Mouse (Mus musculus) telencephalon, adult 2 months (tissue): ENCODE data around the gene Faim2.

Source experiments
- DNase-seq: peaks from one replicate; pipeline ENCODE4 v3.0.0-alpha.2; 2011; ENCODE audit warnings: low read depth, low spot score

The Faim2 gene

DNA sequence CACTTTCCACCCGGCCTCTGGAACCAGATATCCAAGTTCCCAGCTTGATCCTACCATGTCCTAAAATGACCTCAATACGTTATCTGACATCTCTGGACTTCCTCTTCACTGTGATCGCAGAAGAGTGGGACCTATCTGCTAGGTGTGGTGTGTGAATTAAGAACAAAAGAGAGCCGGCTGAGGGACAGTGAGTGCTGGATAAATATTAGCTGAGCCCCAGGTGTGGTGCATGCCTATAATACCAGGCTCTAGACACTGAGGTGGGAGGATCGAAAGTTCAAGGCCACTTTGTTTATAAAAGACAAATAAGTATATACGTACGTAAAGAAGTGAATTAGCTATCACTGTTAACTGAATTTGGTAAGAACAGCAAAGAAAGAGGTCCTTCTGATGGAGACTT is 18.1 kb downstream of the Faim2 start:
- DNase-seq = no peak

DNA sequence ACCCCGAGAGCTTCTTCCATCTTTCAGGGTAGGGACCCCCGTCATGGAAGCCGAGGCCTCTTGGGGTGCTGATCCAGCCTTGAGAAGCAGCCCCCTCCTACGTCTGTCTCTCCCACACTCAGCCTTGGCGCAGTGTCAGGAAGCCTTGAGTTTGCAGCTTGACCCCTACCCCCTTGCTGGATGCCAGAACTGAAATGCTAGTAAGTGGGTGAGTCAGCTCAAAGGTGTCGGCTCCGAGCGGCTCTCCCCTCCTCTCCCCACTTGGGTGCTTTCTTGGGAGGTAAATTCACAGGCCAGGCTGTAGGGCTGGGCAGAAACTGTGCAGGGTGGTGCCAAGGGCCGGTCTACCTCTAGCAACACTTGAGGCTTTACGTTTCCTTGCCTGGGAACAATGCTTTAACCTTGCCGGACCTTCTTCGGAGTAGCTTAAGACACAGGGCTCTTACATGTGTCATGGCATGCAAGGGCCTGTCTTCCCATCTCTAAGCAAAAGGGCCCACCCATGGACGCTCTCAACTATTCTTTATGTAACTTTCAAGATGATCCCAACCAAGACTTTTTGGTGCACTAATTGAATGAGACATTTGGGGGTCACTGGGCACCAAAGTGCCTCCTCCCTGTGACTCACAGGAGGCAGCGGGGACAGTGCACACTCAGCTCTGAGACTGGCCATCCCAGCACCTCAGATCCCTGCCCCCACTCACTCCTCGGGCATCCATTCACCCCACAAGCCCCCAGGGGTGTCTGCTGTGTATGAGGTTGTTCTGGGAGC is 22.5 kb downstream of the Faim2 start:
- DNase-seq = no peak

DNA sequence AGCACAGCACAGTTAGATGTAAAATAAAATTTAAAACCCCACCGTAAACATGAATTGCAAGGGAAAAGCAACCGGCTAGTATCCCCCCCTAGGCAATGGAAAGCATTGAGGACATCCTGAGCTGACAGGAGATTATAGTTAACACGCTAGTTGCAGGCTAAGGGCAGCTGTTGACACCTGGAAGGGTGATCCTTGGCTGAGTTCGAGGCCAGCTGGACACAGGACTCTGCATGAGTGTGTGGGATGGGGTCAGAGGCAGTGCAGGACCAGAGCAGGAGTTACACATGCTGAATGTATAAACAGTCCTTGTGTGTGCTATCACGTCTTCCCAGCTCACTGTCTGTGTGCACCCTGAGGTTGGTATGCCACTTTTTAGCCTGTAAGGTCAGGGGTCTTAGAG is 24.7 kb downstream of the Faim2 start:
- no peak for DNase-seq

DNA sequence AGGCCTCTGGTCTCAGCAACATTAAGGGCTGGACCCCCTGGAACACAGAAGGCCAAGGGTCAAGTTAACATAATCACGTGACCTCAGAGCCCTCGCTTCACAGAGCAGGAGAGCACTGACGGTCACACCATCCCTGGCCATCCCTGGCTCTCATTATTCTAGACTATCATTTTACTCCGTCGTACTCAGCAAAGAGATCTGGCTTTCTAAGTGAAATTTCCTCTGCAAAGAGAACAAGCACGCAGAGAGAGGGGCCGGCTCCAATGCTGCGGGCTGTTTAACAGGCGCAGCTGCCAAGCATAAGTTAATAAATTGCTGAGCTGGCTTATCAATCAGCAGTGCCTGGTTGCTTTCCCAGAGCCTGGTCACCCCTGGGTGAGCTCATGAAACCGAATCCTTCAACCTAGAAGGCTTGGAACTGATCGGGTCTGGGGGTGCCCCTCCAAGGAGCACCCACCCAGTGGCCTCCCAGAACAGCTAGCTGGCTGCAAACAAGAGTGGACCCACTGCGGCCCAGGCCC is 25.6 kb downstream of the Faim2 start:
- no peak for DNase-seq

DNA sequence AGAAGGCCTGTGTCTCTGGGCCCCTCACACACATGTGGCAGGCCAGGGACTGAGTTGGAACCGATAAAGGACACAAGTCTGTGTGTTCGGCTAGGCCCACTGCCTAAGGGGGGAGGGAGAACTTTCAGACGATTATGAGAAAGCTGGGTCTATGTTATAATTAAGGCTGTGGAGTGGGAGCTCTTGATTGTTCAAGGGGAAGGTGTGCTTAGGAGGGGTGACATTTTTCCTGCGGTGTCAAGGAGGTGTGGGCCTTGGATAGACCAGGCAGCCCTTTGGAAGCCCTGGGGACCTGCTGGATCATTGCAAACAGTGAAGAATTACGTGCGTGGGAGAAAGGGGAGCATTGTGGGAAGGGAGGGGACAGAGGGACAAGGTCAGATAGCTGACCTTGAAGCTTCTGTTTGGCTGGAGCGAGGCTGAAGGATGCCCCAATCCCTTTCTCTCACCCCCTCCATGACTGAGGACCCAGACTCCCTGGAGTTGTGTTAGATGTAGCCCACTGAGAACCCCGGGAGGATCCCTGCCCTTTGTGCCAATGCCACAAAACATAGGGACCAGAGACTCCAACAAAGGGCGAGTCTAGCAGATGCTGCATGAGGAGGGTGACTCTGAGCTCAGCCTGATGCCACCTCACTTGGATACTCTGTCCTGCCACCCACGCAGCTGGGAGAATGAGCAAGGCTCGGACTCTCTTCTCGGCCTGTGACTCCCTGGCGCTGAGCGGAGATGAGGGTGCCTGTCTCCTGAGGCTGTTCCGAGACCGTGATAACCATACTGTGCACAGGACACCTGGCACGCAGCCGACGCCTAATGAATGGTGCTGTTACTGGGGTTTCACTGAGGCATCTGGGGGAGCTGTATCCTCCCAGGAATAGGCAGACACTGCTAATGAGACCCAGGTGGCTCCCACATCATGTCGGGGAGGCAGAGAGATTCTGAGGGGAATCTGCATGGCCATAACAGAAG is 26.4 kb downstream of the Faim2 start:
- peak; percentile 52 for DNase-seq

DNA sequence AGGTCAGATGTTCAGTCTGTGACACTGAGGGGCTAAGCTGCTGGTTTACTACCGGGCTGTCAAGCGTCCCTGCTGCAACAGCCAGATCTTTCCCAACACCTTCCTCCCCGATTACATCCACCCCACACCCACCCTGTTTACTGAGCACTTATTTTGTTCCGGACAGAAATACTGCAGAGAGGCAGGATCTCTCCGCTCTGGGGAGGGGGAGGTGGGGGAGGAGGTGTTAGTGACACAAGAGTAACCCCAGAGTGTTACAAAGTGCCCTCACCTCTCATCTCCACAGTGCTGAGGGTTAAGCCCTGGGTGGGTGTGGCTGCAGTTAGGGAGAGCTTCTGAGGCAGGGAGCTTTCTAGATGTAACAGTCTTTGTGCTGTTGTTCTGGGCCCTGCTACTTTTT is 27.6 kb downstream of the Faim2 start:
- no peak for DNase-seq

DNA sequence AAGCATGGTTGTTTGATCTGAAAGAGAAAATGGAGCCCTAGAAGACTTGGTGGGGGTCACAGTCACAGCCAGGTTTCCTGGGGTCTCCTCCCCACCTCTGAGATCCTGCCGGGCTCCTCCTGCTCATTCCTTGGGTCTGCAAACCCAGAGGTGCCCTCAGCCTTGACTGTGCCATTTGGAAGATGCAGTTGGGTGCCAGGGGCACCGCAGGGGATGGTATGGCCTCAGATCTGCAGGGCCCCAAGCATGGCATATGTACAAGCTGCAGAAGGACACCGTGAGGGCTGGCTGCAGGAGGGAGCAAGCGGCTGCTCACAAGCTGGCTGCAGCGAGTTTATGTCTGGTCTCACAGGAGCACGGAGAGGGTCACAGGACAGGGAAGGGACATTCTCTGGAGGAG is 28.2 kb downstream of the Faim2 start:
- DNase-seq = no peak

DNA sequence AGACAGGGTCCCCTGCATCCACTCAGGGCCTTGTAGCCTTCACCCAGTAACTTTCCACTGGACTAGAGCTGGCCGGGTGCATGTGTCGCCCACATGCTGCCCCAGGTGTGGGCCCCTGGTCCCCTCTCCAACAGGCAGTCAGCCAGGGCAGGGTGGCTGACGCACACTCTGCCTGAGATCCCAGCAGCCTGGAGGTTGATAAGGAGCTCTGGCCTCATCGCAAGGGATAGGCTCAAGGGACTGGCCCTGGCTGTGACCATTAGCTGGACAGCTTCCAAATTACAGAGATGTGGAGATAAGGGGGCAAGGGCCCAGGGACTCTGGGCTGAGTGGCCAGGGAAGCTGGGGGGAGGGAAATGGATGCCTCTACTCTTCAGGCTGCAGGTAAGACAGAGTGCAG is 29.2 kb downstream of the Faim2 start:
- DNase-seq = no peak

DNA sequence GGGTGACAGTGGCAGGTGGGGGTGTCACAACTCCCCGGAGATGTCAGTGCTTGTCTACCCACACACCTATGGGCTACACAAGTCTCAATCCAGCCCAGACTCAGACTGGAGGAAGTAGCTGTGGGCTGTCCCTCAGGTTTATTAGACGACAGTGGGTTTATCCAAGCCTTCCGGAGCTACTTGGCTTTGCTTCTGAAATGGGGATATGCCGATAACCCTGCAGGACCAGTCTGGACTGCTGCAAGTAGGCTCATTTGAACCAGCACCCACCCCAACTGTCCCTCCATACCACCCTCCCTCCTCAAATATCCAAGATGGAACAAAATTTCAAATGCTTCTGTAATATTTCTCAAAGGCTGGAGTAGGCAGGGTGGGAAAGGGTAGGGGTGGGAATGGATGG is 29.6 kb downstream of the Faim2 start:
- no peak for DNase-seq

DNA sequence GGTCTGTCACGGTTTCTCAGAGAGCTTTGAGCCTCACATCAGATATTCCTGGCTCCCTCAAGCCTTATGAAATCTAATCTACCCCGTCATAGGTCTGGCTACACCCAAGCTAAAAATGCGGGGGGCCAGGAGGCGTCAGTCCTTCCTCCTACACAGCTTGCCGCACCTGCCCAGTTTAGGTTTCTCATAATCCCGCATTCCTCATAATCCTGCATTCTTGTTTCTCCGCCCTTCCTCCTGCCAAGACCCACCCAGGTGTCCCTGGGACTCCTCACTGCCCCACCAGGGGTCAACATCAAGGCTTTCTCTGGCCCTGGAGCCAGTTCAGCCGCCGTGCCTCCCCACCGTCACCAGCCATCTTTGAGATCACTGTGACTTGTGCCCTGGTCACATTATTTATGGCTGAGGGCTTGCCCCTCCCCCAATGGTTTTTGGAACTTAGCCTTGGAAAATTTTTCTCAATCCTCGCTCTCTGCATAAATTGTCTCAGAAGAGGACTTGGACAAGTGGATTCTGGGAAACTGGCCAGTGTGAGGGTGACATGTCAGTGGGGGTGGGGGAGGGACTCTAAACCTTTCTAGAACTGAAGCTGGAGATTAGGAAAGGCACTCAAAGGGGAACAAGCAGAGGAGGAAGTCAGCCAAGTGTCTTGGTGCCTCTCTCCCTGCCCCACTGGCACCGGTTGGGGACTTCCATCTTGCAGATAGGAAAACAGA is 30.3 kb downstream of the Faim2 start:
- DNase-seq = peak; percentile 83

DNA sequence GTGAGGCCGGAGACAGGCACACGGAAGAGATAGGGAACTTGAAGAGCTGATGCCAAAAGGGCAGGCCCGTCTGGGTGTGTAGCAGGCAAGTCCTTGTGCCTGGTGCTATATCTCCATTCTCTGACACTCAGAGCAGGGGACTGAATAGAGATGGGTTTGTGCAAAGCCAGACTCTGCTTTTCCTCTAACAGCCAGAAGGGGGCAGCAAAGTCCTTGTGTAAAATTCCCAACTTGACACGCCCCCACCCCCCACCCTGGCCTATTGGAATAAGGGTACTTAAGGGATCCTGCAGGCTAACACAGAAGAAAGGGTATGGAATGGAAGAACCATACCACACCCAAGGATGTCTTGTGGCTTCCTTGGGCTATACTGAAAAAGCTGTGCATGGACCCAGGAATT is 30.9 kb downstream of the Faim2 start:
- DNase-seq = peak; percentile 79

DNA sequence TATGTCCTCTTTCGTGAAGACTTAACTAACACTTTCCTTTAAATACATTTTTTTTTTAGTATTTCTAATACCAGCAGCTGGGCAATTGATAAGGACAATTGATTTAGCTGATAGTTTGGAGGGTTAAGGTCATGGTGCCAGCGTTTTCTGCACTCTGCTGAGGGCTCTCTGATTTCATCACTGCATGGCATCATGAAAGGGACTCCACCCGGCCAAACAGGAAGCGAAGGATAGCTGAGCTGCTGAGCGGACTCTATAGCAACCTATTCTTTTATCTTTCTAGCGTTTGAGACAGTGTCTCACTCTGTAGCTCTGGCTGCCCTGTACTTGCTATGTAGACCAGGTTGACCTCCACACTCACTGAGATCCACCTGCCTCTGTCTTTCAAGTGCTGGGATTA is 43.2 kb downstream of the Faim2 start:
- no peak for DNase-seq

DNA sequence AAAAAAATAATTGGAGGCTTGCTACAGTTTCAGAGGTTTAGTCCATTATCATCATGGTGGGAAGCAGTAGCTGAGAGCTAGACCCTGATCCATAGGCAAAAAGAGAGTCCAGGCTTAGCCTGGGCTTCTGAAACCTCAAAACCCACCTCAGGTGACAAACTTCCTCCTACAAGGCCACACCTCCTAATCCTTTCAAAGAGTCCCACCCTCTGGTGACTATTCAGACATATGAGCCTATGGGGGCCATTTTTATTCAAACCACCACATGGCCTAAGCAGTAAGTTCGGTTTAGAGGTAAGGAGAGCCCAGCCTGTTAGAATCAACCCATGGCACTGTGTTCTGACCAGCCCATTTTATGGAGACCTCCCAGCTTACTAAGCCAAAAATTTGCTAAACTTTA is 52.2 kb downstream of the Faim2 start:
- DNase-seq = no peak

DNA sequence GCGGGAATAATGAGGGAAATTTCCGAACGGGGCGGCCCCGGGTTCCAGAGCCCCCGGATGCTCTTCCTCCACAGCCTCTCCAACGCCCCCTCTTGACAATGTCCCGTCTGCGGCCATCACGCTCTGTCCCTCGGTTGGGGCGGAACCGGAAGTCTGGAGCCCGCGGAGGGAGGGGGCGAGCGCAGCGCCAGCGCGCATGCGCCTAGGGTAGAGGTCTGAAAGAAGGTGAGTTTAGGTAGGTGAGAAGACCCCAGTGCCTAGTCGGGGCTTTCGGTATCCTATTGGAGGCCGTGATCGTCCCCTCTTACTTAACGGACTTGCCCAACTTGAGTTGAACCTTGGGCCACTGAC is 53.4 kb downstream of the Faim2 start, which contains the start of gene Bcdin3d:
Gene Bcdin3d, minus strand, starts transcription at position 155 of the 351 bp plus-strand sequence.
- DNase-seq = no peak

DNA sequence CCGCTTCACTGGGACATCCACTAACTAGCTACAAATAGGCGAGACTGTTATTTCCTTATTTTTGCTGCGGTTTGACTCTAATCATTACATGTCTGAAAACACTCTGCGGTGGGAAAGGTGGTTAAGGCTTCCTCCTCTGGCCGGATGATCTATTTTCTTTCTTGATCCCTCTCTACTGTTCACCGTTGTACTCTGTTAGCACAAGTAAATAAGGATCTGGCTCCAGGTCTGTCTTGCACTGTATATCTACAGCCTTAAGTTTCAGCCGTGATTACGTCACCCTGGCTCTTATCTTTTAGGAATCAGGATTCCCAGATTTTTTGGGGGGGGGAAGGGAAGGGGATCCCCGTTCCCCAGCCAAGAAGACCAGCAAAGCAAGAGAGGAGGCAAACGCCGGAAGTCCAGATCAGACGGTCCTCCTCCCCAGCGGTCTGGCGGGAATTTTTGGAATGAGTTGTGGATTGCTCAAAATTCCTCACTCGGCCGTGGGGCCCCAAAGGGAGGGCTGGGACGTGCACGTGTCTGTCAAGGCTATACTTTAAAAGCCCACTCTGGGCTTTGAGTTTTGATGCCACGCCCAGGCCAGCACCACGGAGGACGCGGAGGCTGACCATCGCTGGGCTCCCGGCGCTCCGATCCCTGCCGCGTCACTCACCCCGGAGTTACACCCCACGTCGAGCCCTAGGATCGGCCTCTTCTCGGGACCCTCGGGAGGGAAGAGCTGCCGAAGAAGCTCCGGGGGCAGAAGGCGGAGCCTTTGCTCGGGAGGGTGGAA is 54.0 kb downstream of the Faim2 start:
- no peak for DNase-seq

DNA sequence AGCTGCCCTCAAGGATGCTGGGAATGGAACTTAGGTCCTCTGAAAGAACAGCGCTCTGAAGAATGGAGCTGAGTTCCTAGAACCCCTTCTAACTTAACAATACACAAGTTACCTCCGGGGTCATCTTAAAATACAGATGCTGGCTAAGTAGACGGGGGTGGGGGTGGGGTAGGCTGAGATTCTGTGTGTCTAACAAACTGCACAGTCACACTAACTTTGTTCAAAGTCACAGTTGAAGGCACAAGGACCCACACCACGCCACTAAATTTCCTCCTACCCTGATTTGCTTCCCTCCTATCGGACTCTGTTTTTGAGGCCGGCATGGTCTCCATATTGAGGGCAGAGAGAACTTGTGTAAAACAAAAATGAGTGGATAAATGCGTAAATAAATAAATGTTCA is 55.0 kb downstream of the Faim2 start:
- no peak for DNase-seq

DNA sequence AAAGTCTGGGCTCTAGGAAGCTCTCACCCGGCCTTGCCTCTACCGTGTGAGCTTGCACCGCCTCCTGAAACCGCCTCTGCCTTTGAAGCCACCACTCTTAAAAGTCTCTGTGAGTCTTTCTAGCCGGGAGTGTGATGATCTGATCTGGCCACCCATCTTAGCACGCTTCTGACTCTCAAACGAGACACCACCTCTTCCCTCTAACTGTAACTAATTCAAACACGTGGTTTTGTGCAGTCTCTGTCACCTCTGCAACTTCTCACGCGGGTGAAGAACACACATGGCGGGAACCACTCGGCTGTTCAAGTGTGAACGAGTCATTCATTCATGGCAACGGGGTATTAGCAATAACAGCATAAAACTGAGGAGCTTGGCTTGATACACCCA is 56.3 kb downstream of the Faim2 start:
- no peak for DNase-seq

DNA sequence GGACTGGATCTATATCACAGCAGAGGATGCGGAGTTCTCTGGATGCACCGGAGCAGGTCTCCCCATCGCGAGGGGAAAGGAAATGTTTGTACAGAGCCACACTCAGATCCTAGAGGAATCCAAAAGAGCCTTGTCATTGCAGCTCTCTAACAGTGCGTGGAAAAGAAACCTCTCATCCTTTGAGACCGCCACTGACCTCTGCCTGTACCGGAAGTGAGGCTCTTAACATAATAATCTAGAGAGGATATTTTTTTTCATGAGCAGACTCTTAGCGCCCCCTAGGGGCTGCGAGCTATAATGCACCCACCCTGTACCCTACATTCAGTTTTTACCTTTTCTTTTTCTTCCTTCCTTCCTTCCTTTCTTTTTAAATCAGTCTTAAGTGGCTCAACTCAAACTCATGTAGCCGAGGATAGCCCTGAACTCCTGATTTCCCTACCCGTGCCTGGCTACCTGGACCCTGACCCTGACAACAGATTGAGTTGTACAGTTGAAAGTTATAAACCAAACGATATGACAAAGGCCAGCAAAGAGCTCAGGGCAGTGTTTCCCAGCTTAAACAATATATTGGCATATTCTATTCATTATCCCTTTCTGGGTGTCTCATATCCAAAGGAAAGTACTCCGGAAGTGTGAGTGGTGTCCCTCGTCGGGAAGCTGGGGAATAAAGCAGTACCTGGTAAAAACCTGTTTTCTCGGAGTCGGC is 56.8 kb downstream of the Faim2 start:
- no peak for DNase-seq

DNA sequence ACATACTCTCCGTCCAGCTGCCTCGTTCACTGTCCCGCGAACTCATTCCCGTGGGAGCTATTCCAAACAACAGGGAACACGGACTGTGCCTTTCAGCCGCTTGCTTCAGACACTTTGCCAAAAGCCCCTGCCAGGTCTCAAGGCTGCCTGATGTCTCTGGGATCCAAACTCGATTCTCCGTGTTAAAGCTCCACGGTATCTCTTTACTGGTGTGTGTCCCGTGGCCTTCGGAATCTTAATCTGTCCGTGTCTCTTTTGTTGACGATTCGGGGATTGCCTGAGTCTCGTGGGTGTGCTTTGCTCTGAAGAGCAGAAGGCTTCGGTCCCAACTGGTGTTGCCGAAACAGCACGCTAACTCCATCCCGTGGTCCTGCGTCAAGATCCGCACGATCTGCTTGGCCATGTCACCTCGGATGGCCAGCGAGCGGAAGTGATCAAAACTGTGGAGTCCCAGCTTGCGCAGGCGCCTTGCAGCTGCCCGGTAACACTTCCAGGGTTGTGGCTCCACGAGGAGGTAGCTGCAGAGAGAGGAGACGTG is 57.7 kb downstream of the Faim2 start:
- no peak for DNase-seq

DNA sequence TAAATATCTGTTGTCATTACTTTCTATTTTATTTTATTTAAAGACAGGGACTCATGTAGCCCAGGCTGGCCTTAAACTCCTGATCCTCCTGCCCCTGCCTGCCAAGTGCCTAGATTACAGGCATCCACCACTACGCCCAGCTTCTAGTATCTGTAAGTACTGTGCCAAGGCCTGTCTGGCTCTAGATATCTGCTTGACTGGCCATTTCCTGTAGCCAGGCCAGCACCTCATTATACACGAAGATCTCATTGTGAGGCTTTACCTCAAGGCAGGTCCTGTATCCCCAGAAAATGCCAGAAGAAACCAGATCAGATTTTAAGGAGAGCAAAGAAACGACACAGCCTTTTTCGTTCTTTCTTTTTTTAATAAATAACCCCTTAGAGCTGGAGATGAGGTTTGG is 58.2 kb downstream of the Faim2 start:
- DNase-seq = no peak
